Mouse (Mus musculus) bone marrow macrophage, adult 2 months (primary cell): ENCODE measurements around the gene Cp.

Experiments used
- CTCF ChIP-seq: IDR thresholded peaks from 2 replicates; pipeline ENCODE4 v1.5.1; 2012; ENCODE audit warnings: low read depth, mild to moderate bottlenecking, low read length, moderate library complexity
- POLR2A ChIP-seq: IDR thresholded peaks from 2 replicates; pipeline ENCODE4 v1.6.1; 2012; ENCODE audit warnings: mild to moderate bottlenecking, low read depth, low read length, borderline replicate concordance

- TF ChIP-seq POLR2A (no peak), CTCF (no peak)
Measured at GRCm38 (mm10) chr3:20026481-20026880, 69.6 kb downstream of the Cp start.
